Mouse (Mus musculus): ENCODE measurements at regions not wholly inside any gene's neighbourhood (a gene's known extent, or its start where the extent isn't known, plus 50 kb on each side); places are given as distances from the start of the nearest gene placed in this dataset. TPM values are rescaled to one million over a fixed set of nuclear protein-coding genes. Genes with fewer than 3 reads are reported as not detected.
"Not testable (repeated sequence)": the region's sequence is repeated elsewhere in the genome, so short reads cannot be mapped to it uniquely, and the experiment has no call there.

- DNase-seq (ENCODE audit: low spot score) = no peak
Observed at GRCm38 (mm10) chr12:15122586-15123212, 694.0 kb downstream of the Trib2 start.

GRCm38 (mm10) chr12:15115556-15115955, 701.2 kb downstream of the Trib2 start:
- no peak for DNase-seq (ENCODE audit: low spot score)

GRCm38 (mm10) chr12:15114793-15115192, 701.9 kb downstream of the Trib2 start:
- DNase-seq (ENCODE audit: low spot score) = no peak

- DNase-seq (ENCODE audit: low spot score) = no peak
Observed at GRCm38 (mm10) chr12:15111049-15111448, 705.7 kb downstream of the Trib2 start.

- no peak for DNase-seq (ENCODE audit: low spot score)
Observed at GRCm38 (mm10) chr12:15104876-15105275, 711.8 kb downstream of the Trib2 start.

GRCm38 (mm10) chr12:15078615-15079014, 738.1 kb downstream of the Trib2 start:
- no peak for DNase-seq (ENCODE audit: low spot score)

- no peak for DNase-seq (ENCODE audit: low spot score)
Observed at GRCm38 (mm10) chr12:15064351-15064750, 752.4 kb downstream of the Trib2 start.

- DNase-seq (ENCODE audit: low spot score) = no peak
Observed at GRCm38 (mm10) chr12:15051387-15051786, 765.3 kb downstream of the Trib2 start.

- no peak for DNase-seq (ENCODE audit: low spot score)
Observed at GRCm38 (mm10) chr12:15043264-15043663, 773.5 kb downstream of the Trib2 start.

GRCm38 (mm10) chr12:15011091-15011490, 805.6 kb downstream of the Trib2 start:
- no peak for DNase-seq (ENCODE audit: low spot score)

GRCm38 (mm10) chr12:15002401-15002800, 814.3 kb downstream of the Trib2 start:
- DNase-seq (ENCODE audit: low spot score) = not testable (repeated sequence)

Small RNAs in the stretch of these regions (microRNA-seq; reads per million reads assigned to microRNA genes)
- gene Gm27682 = not detected

Measured in heart, adult 8-10 months (tissue).